Mouse (Mus musculus) liver (tissue): ENCODE measurements around the gene Snrk.

ENCODE experiments used
- DNase-seq: peaks from one replicate; pipeline ENCODE4 v3.0.0-alpha.2; 2020; ENCODE audit warnings: mixed read lengths

Snrk gene

GRCm38 (mm10) chr9:122185953-122186352 is 68.9 kb downstream of the Snrk start:
- no peak for DNase-seq

DNA sequence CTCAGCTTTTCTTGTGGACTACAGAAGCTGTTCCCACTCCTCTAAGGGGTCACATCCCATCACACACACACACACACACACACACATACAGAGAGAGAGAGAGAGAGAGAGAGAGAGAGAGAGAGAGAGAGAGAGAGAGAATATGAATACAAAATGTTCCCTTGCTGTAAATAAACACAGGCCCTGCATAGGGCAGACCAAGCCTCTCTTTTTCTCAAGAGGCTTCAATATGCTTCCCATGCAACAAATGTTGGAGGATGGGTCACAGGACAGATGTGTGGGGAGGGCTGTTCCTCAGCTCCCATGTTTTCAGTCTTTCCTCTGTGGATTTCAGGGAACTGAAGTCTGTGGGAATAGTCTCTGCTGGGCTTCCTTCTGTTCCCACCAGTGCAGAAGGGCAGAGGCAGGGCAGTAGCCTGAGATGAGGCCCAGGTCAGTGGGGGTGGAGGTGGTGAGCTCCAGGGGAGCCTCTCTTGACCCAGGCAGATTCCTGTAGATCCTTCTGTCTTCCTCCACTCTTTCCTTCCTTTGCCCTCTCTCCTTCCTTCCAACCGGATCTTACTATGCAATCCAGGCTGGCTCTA is 69.7 kb downstream of the Snrk start:
- no peak for DNase-seq

- no peak for DNase-seq
Measured at GRCm38 (mm10) chr9:122187451-122187921, 70.4 kb downstream of the Snrk start.

- no peak for DNase-seq
Measured at GRCm38 (mm10) chr9:122188724-122189123, 71.7 kb downstream of the Snrk start.

- DNase-seq = no peak
Measured at GRCm38 (mm10) chr9:122193361-122193760, 76.3 kb downstream of the Snrk start.

- DNase-seq = no peak
Measured at GRCm38 (mm10) chr9:122193823-122194222, 76.8 kb downstream of the Snrk start.

DNA sequence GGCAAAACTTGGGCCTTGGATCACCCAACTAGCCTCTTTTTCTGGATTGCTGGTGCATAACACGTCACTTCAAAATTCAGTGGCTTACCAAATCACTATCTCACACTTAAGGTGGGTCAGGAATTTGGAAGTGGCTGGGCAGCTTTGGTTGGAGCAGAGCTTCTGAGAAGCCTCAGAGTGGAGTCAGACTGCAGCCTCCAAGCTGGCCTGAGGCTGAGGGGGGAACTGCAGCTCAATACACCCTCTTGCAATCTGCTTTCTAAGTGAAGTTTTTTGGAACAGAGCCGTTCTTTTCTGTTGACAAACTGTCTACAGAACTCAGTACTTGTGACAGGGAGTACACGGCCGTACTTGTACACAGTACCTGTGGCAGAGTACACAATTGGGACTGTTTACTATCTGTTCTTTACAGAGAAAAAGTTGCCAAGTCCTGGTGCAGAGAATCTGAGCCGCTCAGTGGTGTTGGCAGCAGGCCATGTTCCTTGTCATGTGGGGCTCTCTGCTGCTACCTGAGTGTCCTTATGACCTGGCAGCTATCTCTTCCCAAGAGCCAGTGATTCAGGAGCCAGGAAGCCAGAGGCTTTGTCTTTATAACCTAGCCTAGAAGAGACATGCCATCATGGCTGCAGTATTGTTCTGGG is 78.1 kb downstream of the Snrk start:
- DNase-seq = peak; percentile 15

- DNase-seq = no peak
Measured at GRCm38 (mm10) chr9:122197021-122197420, 80.0 kb downstream of the Snrk start.

- DNase-seq = no peak
Measured at GRCm38 (mm10) chr9:122198621-122199020, 81.6 kb downstream of the Snrk start.

DNA sequence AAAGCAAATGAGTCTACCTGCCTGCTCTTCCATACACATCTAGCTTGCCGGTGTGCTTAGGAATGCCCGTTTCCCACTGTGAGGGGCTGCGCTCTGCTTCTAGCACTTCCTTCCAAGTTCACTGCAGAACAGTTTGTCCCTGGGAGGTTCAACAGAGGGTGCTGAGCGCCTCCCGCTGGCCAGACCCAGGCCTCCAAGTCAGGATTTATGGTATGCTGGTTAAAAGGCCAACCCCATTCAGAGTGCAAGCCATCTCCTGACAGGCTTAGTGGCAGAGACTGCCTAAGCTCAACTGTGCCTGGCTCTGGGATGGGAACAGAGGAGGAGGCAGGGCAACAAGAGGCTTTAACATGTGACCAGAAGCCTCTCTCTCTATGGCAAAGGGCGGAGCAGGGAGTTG is 82.2 kb downstream of the Snrk start:
- DNase-seq = peak; percentile 45

DNA sequence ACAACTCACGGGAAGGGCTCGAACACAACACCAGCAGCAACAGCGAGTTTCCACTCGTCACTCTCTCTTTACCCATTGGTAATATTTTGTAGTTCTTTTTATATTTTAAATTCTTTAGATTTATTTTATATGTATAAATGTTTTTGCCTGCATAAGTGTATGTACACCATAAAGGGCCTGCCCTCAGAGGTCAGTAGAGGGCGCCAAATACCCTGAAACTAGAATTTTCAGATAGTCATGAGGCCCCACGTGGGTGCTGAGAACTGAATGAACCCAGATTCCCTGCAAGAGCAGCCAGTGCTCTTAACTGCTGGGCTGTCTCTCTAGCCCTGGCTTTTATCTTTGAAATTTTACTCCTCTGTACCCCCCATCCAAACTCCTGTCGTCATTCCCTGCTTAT is 87.4 kb downstream of the Snrk start:
- peak; percentile 44 for DNase-seq

GRCm38 (mm10) chr9:122205543-122206200 is 88.6 kb downstream of the Snrk start:
- DNase-seq = no peak

DNA sequence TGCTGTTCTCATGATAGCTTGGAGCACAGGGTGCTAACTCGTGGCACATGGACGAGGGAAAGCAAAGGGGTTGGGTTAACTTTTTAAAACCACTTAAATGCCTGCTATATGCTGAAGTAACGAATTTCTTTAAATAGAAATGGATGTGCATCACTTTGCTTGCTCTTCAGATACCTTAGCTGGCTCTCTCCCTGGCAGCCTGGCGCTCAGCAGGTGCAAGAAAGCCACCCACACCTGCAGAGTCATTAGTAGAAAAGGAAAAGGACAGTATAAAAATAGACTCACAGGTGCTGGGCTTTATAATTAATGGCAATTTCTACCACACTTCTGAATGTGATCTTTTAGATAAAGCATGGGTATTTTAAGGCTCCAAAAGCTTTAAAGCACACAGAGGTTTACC is 91.2 kb downstream of the Snrk start:
- DNase-seq = no peak

DNA sequence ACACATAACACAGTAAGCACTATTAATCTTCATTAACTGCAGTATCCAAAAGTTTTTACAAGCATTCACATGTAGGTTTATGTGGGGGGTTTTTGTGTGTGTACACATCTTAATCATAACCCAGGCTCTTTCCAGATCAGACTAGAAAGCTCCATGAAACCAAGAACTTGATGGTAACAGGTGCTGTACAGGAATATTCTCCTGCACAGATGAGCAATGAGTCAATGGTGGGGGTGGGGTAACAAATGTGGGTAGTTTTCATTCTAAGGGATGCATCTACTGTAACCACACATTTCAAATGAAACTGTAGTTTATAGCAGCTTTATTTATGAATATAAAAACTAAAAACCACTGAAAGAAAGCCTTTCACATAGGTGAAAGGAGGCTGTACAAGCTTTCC is 98.1 kb downstream of the Snrk start:
- no peak for DNase-seq

GRCm38 (mm10) chr9:122216945-122217529 is 100.0 kb downstream of the Snrk start:
- no peak for DNase-seq
